Mouse (Mus musculus) thymus, postnatal 36 days (tissue): ENCODE measurements around the gene Arhgap23.

ENCODE experiments used
- DNase-seq, 2 experiments: peaks; one replicate each; pipeline ENCODE4 v3.0.0; 2022; ENCODE audit warnings: mixed read lengths in 2 of 2

The Arhgap23 gene

DNA sequence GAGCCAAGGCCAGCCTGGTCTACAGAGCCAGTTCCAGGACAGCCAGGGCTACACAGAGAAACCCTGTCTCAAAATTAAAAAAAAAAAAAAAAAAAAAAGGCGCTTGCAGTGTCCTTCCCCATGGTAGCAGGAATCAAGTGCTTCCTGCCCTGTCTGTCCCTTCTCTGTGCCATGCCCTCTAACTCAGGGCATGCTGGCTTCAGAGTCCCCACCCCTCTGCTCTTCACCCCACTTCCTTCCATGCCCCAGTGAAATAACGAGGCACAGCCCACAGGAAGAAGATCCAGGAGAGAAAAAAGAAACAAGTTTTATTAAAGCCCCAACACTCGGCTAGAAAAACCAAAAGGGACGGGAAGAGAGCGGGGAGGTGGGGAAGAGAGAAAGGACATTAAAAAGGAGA, 93.7 kb downstream of the Arhgap23 start:
- peak in 1 of 2 experiments; percentile 45 for DNase-seq

- peak; percentile 28 to 57 for DNase-seq
Measured at GRCm38 (mm10) chr11:97509715-97510485, 94.6 kb downstream of the Arhgap23 start.

- peak; percentile 69 to 73 for DNase-seq
Measured at GRCm38 (mm10) chr11:97510966-97511660, 95.8 kb downstream of the Arhgap23 start.

DNA sequence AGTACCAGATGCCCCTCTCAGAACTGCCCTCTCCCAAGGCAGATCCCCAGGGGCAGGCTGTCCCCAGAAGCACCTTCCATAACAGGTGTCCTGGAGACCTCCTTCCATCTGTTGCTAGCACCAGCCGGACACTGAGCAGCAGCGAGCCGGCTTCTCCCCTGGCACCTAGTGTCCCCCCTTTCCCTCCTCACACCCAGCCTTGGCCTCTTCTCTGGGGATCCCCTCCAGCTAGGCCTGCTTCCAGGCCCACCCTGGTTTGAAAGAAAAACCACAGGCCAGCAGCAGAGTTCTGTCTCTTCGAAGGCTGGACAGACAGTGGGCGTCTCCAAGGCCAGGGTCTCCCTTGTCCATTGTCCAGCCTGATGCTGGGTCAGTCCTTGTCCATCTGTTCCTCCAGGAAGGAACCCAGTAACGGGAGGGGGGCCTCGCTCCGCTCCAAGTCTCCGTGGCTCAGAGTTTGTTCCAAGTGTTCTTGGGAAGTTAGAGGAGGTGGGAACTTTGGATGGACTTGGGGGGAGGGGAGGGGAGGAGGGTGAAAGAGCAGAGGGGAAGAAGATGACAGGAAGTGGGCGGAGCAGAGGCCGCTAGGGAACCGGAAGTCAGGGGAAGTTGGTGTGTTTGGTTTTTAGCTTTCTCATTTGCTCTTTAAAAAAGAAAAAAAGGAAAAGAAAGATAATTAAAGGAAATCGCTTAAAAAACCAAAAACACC, 96.5 kb downstream of the Arhgap23 start:
- DNase-seq = peak; percentile 66 to 78

DNA sequence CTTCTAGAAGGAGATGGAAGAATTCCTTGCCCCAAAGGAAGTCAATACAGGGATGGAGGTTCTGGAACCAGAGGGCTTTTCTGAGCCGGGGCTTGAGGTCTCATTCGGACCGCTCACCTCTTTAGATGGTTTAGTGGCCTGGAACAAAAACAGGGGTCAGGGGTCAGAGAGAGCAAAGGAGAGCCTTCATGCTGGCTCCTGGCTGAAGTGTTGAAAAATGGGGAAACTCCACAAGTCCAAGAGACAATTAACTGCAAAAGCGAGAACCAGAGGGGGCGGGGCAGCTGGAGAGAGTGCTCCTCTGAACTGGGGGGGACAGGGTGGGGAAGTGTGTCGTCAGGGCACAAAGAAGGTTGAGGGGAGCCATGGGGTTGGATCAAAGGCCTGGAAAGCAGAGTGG, 97.2 kb downstream of the Arhgap23 start:
- DNase-seq = no peak

DNA sequence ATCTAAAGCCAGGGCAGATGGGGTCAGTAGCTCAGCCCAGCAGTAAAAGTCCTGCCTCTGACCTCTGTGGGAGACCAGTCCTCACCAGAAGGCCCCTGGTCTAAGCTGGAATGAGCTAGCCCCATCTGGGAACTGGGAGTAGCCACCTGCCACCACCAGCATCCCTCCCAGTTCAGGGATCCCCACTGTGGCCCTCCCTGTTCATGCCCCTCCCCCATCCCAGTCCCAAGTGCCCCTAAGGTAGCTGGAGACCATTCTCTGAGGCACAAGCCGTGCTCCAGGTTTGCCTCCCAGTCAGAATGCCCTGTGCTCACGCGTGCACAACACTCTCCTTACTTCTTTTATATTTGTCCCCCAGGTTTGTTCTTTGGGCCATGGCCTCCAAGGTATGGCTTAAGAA, 97.7 kb downstream of the Arhgap23 start:
- DNase-seq = no peak

GRCm38 (mm10) chr11:97520541-97520940, 105.2 kb downstream of the Arhgap23 start:
- no peak for DNase-seq

DNA sequence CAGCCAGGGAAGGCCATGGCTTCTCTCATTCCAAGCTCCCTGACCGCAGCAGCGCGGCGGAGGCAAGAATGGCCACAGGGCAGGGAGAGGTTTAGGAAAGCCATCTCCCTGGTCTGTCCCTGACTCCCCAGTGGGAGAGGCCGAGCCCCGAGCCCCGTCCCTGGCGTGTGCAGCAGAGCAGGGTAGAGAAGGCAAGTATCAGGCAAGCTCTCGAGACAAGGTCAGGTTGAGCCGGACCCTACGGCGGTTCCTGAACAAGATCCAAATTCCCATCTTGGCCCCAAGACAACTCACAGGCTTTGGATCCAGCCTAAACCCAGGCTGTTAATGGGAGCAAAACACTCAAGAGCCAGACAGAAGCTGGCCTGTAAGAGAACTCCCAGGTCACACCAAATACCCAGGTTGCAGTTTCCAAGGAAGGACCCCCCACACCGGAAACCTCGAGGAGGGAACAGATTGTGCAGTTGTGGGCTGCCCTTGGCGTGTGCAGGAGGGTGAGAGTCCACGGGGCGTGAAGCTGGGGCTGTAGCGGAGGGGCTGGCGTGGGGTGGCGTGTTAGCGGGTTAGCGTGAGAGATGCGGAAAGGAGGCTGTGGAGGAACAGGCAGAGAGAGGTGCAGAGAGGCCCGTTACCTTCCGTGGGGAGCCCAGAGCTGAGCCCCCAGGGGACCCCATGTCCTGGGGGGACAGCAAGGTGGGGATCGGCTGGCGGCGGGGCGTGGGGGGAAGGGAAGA, 106.6 kb downstream of the Arhgap23 start:
- DNase-seq = no peak

GRCm38 (mm10) chr11:97523107-97523506, 107.8 kb downstream of the Arhgap23 start:
- no peak for DNase-seq

GRCm38 (mm10) chr11:97523827-97524261, 108.5 kb downstream of the Arhgap23 start:
- DNase-seq = no peak

DNA sequence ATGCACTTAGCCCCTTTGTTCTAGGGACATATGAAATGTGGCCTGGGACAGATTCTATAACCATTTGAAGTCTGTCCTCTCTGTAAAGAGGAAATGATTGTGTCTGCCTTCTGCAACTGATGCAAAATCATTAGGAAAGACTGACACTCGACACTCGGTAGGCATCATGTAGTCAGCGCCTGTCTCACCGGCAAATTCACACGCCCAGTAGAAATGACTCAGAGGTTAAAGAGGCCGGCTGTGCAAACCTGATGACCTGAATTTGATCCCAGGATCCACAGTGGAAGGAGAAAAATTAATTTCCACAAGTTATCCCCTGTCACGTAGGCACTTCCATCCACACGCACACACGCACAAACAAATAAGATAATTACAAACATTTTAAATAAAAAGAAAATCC, 109.0 kb downstream of the Arhgap23 start:
- no peak for DNase-seq

GRCm38 (mm10) chr11:97525313-97525712, 110.0 kb downstream of the Arhgap23 start:
- no peak for DNase-seq

- DNase-seq = no peak
Measured at GRCm38 (mm10) chr11:97528282-97528808, 113.0 kb downstream of the Arhgap23 start.

- no peak for DNase-seq
Measured at GRCm38 (mm10) chr11:97530069-97530468, 114.7 kb downstream of the Arhgap23 start.

DNA sequence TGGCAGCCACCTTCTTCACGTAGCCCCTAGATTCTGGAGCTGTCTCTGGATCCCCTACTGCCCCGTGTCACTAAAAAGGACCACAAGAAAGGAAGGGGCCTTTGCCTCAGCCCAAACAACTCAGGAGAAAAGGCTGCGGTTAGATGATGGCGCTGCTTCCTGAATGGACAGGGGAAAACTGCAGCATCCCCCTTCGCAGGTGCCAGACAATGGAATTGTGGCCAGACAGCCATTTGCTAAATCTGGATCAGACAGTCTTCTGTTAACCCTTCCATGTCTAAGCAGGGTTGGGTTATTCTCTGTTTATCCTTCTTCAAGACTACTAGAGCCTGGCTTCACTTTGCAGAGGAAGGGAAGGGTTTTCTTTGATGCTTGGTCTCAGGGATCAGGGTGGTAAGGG, 115.6 kb downstream of the Arhgap23 start:
- no peak for DNase-seq

DNA sequence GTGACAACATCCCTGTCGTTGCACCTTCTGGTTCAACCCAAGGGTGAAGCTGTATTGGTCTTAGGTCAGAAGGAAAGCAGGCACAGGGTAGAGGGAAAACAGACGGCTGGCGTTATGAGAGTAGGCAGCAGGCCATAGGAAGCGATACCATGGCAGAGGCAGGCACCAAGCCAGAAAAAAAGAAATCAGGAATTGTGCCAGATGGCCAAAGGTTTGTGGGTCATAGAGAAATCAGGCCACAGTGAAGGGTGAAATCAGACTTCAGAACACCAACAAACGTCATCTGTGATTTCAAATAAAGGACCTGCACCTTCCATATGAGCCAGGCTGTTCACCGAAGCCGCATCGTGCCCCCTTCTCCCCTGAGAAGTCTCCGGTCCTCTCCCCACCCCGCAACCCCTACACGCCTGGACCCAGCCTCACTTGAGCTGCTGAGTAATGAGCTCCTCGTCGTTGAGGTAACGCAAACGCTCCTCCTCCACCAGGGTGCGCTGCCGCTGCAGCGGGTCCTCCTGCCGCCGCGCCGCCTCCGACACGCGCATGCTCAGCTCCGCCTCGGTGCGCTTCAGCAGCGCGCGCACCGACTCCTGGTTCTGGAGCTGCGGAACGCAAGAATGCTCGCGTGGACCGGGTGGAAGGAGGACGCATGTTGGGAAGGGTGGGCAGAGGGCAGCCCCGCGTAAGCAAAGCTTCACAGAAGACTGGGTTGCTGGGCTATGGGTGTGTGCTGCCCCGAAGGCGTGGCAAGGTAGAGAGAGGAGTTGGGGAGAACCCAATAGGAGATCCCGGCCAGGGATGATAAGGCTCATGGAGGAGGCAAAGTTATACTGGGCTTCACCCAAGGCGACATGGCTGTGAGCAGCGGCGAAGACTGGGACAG, 116.3 kb downstream of the Arhgap23 start:
- DNase-seq = peak; percentile 88

- DNase-seq = peak in 1 of 2 experiments; percentile 9
Measured at GRCm38 (mm10) chr11:97532354-97532753, 117.0 kb downstream of the Arhgap23 start.

- peak; percentile 49 to 68 for DNase-seq
Measured at GRCm38 (mm10) chr11:97532950-97533582, 117.7 kb downstream of the Arhgap23 start.

DNA sequence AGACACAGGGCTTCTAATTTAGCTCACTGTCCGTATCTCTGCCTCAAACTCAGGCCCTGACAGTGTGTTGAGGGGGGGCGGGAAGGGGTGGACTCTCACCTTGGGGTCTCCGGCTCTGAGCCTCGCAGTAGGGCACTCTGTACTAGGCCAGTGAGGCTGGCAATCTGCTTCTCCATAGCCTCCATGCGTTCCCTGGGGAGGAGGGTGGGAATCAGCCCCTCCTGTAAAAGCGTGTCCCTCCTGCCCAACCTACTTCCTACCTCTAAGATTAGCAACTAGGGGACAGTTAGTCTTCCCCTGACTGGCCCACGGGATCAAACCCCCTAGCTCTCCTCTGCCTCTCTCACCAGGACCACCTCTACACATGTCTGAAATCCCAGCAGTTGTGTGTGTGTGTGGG, 118.3 kb downstream of the Arhgap23 start:
- DNase-seq = no peak

GRCm38 (mm10) chr11:97534442-97535307, 119.3 kb downstream of the Arhgap23 start:
- peak; percentile 19 to 23 for DNase-seq
